Mouse (Mus musculus): Measurements from ENCODE around the gene Agbl4. TPM values are rescaled to one million over a fixed set of nuclear protein-coding genes. Genes with fewer than 3 reads are reported as not detected.

Gene Agbl4
- polyA plus RNA-seq (2017; shearing (Covaris generic)): not detected

GRCm38 (mm10) chr4:110397618-110398045 lies at the start of gene Agbl4:
TSS of gene Agbl4 (plus strand) at chr4:110397661.

GRCm38 (mm10) chr4:110351178-110352000 lies 46.1 kb upstream of the Agbl4 start, which contains the start of gene Elavl4:
TSS of gene Elavl4 (minus strand) at chr4:110351909.

GRCm38 (mm10) chr4:111414818-111415488 lies 1017.5 kb downstream of the Agbl4 start, which contains the start of gene Bend5:
TSS of gene Bend5 (plus strand) at chr4:111415006.

Other genes starting within 250 kb of the Agbl4 start
- not detected for gene Elavl4, start 45.8 kb upstream of the Agbl4 start, polyA plus RNA-seq (2017; shearing (Covaris generic))

Measured in naive thymus-derived CD4-positive, alpha-beta T cell, adult 5 months (primary cell).